Mouse (Mus musculus): Measurements from ENCODE around the gene Htr3b. TPM values are rescaled to one million over a fixed set of nuclear protein-coding genes. Genes with fewer than 3 reads are reported as not detected.

Htr3b gene
- polyA plus RNA-seq, 1 experiment = 0.59 TPM

DNA sequence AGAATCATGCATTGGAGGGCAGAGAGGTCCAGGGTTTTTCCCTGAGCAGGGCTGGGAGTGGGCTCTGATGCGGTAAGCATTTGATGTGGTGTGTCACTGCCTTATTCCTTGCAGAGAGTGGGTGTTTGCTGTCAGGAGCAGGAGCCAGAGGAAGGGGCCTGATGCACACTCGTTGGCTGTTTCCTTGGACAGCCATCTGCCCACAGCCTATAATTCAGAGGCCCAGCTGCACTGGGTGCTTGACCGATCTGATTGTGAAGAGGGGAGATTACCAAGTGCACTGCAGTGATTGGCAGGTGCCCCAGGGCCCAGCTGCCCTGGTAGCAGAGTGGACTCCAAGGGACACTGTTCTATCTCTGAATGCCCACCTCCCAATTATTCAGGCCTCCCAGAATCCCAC, 36.0 kb downstream of the Htr3b start:
- Histone ChIP-seq H3K36me3 (ENCODE audit: control insufficient read depth, insufficient read depth, low read length) (no peaks in the 10 kb centered on the region), H3K4me1 (ENCODE audit: control insufficient read depth, insufficient read depth, low read length) (no peaks in the 10 kb centered on the region), H3K27me3 (replicated peaks; ENCODE audit: control insufficient read depth, insufficient read depth, low read length) (no peaks in the 10 kb centered on the region; the same call in 1 of the 2 replicates), H3K27ac (ENCODE audit: insufficient read depth, low read depth, low read length) (no peak overlapping the region), H3K4me3 (ENCODE audit: insufficient read depth, low read depth, low read length) (no peak overlapping the region)
- 53% methylated on average over 3 of the region's 3 CpGs for WGBS
- DNase-seq = no peak
- no peak for TF ChIP-seq POLR2A (IDR thresholded peaks at IDR 0.05; ENCODE audit: low read depth, low read length)
- TF ChIP-seq CTCF (conservative IDR thresholded peaks at IDR 0.05; ENCODE audit: insufficient read depth, insufficient read length, low read depth, low read length) = no peak

DNA sequence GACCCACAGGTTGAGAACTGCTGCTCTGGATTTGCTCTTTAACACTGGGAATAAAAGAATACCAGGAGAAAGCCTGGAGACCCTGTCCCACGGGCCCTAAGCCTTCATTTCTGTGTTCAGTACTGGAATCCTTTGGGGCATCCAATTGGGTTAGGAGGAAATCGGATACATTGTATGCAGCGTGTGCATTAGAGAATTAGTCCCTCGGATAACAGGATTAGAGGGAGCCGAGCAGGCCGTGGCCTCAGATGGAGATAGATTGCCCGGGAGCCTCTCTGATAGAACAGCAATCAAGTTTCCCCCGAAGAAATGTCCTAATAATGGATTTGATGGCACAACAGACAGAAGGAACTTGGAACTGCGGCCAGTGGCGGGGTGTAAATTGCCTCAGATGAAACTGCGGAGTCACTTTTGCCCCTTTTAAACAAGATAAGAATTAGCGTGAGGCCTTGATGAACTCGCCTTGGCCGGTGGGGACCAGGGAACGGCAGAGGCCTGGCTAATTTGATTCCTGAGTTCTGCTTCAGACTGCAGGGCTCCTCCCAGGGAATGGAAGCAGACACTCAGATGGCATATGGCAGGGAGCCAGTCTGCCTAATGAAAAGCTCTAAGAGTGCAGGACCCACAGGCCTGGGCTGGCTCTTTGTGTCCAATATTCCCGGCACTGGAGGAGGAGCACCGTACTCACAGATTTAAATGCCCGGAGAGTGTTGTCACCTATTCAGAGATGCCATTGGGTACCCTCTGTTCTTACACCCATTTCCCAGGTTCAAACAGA, 48.6 kb downstream of the Htr3b start:
- TF ChIP-seq POLR2A (IDR thresholded peaks at IDR 0.05; ENCODE audit: low read depth, low read length) (no peak), CTCF (conservative IDR thresholded peaks at IDR 0.05; ENCODE audit: insufficient read depth, insufficient read length, low read depth, low read length) (no peak)
- H3K4me3 ChIP-seq (ENCODE audit: insufficient read depth, low read depth, low read length) = no peak overlapping the region
- no peaks in the 10 kb centered on the region for H3K4me1 ChIP-seq (ENCODE audit: control insufficient read depth, insufficient read depth, low read length)
- WGBS = 83% methylated on average over 18 of the region's 18 CpGs
- no peak for DNase-seq
- H3K27me3 ChIP-seq (replicated peaks; ENCODE audit: control insufficient read depth, insufficient read depth, low read length) = no peaks in the 10 kb centered on the region
- no peaks in the 10 kb centered on the region for H3K36me3 ChIP-seq (ENCODE audit: control insufficient read depth, insufficient read depth, low read length)
- H3K27ac ChIP-seq (ENCODE audit: insufficient read depth, low read depth, low read length) = no peak overlapping the region

DNA sequence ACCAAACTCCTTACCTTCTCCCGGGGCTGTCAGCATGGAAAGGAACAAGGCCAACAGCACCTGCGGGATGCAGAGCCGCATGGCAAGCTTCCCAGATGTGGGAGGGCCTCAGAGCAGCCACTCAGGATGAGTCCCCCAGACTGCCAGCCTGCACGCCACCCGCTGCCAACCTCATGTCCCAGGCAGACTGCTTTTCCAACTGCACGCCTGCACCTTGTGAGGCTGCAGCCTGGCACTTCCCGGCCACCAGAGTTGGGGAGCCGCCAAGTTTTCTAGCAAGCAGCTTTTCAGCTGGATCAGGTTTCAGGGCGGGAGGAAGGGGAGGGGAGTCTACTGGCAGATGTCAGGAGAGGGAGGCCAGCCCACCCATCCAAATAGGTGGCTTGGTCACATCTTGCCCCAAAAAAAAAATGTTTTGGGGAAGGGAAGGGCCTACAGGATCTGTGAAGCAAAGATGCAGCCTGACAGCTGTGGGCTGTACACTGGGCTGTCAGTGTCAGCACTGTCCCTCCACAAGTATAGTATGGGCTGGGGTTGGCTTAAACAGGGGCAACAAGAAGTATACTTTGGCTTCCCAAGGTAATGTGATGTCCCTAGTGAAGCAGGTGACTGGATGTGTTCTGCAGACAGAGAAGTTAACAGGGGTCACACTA, 53.8 kb downstream of the Htr3b start, which contains the start of gene Htr3a:
Htr3a (minus strand) TSS at position 215 of the 653 bp plus-strand sequence.
- DNase-seq = peak; percentile 53
- no peaks in the 10 kb centered on the region for H3K27me3 ChIP-seq (replicated peaks; ENCODE audit: control insufficient read depth, insufficient read depth, low read length)
- no peak within 1 kb of the TSS for H3K4me3 ChIP-seq (ENCODE audit: insufficient read depth, low read depth, low read length)
- TF ChIP-seq CTCF (conservative IDR thresholded peaks at IDR 0.05; ENCODE audit: insufficient read depth, insufficient read length, low read depth, low read length) = no peak
- no peak for TF ChIP-seq POLR2A (IDR thresholded peaks at IDR 0.05; ENCODE audit: low read depth, low read length)
- H3K27ac ChIP-seq (ENCODE audit: insufficient read depth, low read depth, low read length) = no peak within 1 kb of the TSS
- 4% methylated on average over 9 of the region's 9 CpGs for WGBS
- H3K4me1 ChIP-seq (ENCODE audit: control insufficient read depth, insufficient read depth, low read length) = no peaks in the 10 kb centered on the region
- H3K36me3 ChIP-seq (ENCODE audit: control insufficient read depth, insufficient read depth, low read length) = no peaks in the 10 kb centered on the region

DNA sequence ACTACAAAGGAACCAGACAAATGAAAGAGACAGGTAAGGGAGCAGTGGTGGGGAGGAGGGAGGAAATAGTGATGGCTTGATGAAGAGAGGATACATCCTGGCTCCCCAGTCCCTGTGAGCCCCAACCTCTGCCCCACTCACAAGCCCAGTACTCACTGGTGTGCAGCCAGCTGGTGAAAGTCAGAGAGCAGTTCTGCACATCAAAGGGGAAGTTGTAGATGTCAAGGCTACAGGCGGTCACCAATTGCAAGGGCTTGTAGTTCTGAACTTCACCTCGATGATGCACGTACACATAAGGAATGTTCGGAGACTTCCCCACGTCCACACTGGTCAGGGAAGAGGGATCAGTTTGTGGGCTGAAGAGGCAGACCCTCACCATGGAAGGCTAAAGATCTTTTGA, 60.4 kb downstream of the Htr3b start:
- TF ChIP-seq POLR2A (IDR thresholded peaks at IDR 0.05; ENCODE audit: low read depth, low read length) (no peak), CTCF (conservative IDR thresholded peaks at IDR 0.05; ENCODE audit: insufficient read depth, insufficient read length, low read depth, low read length) (no peak)
- no peaks in the 10 kb centered on the region for H3K4me1 ChIP-seq (ENCODE audit: control insufficient read depth, insufficient read depth, low read length)
- no peak for DNase-seq
- no peaks in the 10 kb centered on the region for H3K27me3 ChIP-seq (replicated peaks; ENCODE audit: control insufficient read depth, insufficient read depth, low read length)
- H3K27ac ChIP-seq (ENCODE audit: insufficient read depth, low read depth, low read length) = no peak overlapping the region
- no peaks in the 10 kb centered on the region for H3K36me3 ChIP-seq (ENCODE audit: control insufficient read depth, insufficient read depth, low read length)
- WGBS = 25% methylated on average over 5 of the region's 5 CpGs
- no peak overlapping the region for H3K4me3 ChIP-seq (ENCODE audit: insufficient read depth, low read depth, low read length)

DNA sequence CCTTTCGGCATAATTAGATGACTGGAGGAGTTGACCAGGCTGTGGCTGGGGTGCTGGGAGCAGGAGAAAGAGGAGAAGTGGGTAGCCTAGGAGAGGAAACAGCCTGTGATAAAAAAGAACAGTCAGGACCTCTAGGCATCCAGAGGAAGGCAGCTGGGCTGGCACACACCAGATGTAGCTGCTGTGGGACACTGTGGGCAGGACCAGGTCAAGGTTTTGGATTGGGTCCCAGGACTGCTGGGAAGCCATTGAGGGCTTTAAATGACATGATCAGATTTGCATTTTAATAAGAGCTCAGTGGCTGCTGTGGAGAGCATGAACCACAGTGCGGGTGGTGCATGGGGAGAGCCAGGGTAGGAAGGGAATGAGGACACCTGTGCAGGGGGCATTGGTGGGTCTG, 61.0 kb downstream of the Htr3b start:
- Histone ChIP-seq H3K36me3 (ENCODE audit: control insufficient read depth, insufficient read depth, low read length) (no peaks in the 10 kb centered on the region), H3K27me3 (replicated peaks; ENCODE audit: control insufficient read depth, insufficient read depth, low read length) (no peaks in the 10 kb centered on the region), H3K4me1 (ENCODE audit: control insufficient read depth, insufficient read depth, low read length) (no peaks in the 10 kb centered on the region), H3K27ac (ENCODE audit: insufficient read depth, low read depth, low read length) (no peak overlapping the region), H3K4me3 (ENCODE audit: insufficient read depth, low read depth, low read length) (no peak overlapping the region)
- WGBS = 65% methylated on average over 2 of the region's 2 CpGs
- DNase-seq = peak; percentile 14
- no peak for TF ChIP-seq POLR2A (IDR thresholded peaks at IDR 0.05; ENCODE audit: low read depth, low read length)
- TF ChIP-seq CTCF (conservative IDR thresholded peaks at IDR 0.05; ENCODE audit: insufficient read depth, insufficient read length, low read depth, low read length) = no peak

DNA sequence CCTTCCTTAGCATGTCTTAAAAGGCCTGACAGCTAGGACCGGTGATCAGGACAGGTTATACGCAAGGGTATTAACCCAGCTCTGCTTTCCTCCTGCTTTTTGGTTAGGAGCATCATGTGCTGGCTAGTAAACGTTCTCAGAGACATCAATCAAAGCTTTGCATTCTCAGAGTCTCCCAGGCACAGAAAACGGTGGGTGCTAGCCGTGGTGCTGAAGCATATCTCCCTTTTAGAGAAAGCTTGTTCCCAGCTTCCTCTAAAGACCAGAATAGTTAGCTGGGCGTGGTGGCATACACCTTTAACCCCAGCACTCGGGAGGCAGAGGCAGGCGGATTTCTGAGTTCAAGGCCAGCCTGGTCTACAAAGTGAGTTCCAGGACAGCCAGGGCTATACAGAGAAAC, 66.2 kb downstream of the Htr3b start:
- no peak overlapping the region for H3K4me3 ChIP-seq (ENCODE audit: insufficient read depth, low read depth, low read length)
- WGBS = 18% methylated on average over 8 of the region's 8 CpGs
- no peak overlapping the region for H3K27ac ChIP-seq (ENCODE audit: insufficient read depth, low read depth, low read length)
- peak; percentile 12 for DNase-seq
- H3K27me3 ChIP-seq (replicated peaks; ENCODE audit: control insufficient read depth, insufficient read depth, low read length) = no peaks in the 10 kb centered on the region
- H3K36me3 ChIP-seq (ENCODE audit: control insufficient read depth, insufficient read depth, low read length) = no peaks in the 10 kb centered on the region
- no peaks in the 10 kb centered on the region for H3K4me1 ChIP-seq (ENCODE audit: control insufficient read depth, insufficient read depth, low read length)
- TF ChIP-seq POLR2A (IDR thresholded peaks at IDR 0.05; ENCODE audit: low read depth, low read length) (no peak), CTCF (conservative IDR thresholded peaks at IDR 0.05; ENCODE audit: insufficient read depth, insufficient read length, low read depth, low read length) (no peak)

DNA sequence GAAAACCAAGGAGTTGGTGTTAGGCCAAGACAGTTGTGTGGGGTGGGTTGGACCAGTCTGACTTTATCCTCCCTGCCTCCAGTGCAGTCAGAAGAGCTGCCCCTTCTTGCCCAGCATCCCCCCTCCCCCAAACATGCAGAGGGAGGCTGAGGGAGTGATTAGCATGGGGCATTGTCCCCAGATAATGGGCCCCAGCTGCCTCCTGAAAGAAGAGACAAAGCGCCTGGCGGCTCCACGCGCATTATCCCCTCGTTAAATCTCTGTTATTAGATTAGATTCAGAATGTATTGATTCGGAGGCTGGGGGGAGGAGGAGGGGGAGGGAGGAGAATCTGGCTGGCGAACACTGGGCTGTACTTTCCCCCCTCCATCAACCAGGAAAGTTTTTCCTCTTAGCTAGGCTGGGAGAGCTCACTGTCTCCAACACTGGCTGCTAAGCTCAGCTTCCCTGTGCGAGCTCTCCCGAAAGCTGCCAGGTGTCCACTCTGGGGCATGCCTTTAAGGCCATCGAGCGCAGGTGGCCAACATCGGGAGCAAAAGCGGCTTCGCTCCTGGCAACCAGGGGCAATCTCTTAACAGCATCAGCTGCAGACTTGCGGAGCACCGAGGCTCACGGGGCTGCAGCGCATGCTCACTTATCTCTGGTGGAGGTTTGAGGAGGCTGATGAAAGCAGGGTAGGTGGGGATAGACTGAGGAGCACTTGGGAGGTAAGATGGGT, 68.8 kb downstream of the Htr3b start:
- H3K27me3 ChIP-seq (replicated peaks; ENCODE audit: control insufficient read depth, insufficient read depth, low read length) = no peaks in the 10 kb centered on the region
- no peaks in the 10 kb centered on the region for H3K4me1 ChIP-seq (ENCODE audit: control insufficient read depth, insufficient read depth, low read length)
- no peaks in the 10 kb centered on the region for H3K36me3 ChIP-seq (ENCODE audit: control insufficient read depth, insufficient read depth, low read length)
- H3K4me3 ChIP-seq (ENCODE audit: insufficient read depth, low read depth, low read length) = no peak overlapping the region
- H3K27ac ChIP-seq (ENCODE audit: insufficient read depth, low read depth, low read length) = no peak overlapping the region
- DNase-seq = no peak
- TF ChIP-seq CTCF (conservative IDR thresholded peaks at IDR 0.05; ENCODE audit: insufficient read depth, insufficient read length, low read depth, low read length) (no peak), POLR2A (IDR thresholded peaks at IDR 0.05; ENCODE audit: low read depth, low read length) (no peak)
- 23% methylated on average over 18 of the region's 18 CpGs for WGBS
